Mouse (Mus musculus) liver, postnatal 0 days (tissue): ENCODE results near the gene Bysl. TPM values are rescaled to one million over a fixed set of nuclear protein-coding genes. Genes with fewer than 3 reads are reported as not detected.
A peak's percentile ranks its signal among the peaks of the same experiment; 100 is the strongest.

ENCODE experiments used
- ATAC-seq: fragments of 200-750 bp; cut with Nextera tagmentation; 2 replicates; pipeline ENCODE4 v1.8.0; 2017; ENCODE audit warnings: mild to moderate bottlenecking, moderate library complexity
- DNase-seq: peaks from one replicate; pipeline ENCODE4 v3.0.0-alpha.2; 2016
- H3K27ac ChIP-seq: fragments of 300-500 bp; sonication (generic); 2 replicates; pipeline ENCODE4 v1.5.1; 2014; ENCODE audit warnings: antibody characterized with exemption, moderate library complexity, mild to moderate bottlenecking, low read depth
- H3K27me3 ChIP-seq: fragments of 300-500 bp; sonication (generic); 2 replicates; pipeline ENCODE4 v1.6.1; 2014; ENCODE audit warnings: low read length, control low read depth, mixed read lengths; ENCODE audit not compliant: insufficient read depth
- H3K36me3 ChIP-seq: fragments of 300-500 bp; sonication (generic); replicated peaks from 2 replicates; pipeline ENCODE4 v1.6.1; 2014; ENCODE audit warnings: mild to moderate bottlenecking, control low read depth, low read length, moderate library complexity, mixed read lengths; ENCODE audit not compliant: insufficient read depth
- H3K4me1 ChIP-seq: fragments of 300-500 bp; sonication (generic); 2 replicates; pipeline ENCODE4 v1.6.1; 2014; ENCODE audit warnings: antibody characterized with exemption, mild to moderate bottlenecking, control low read depth; ENCODE audit not compliant: insufficient read depth
- H3K4me2 ChIP-seq: fragments of 300-500 bp; sonication (generic); 2 replicates; pipeline ENCODE4 v1.6.1; 2014; ENCODE audit warnings: low read depth, mild to moderate bottlenecking, low read length, moderate library complexity, mixed read lengths
- H3K4me3 ChIP-seq: fragments of 300-500 bp; sonication (generic); 2 replicates; pipeline ENCODE4 v1.5.1; 2014; ENCODE audit warnings: low read depth, low read length
- H3K9ac ChIP-seq: fragments of 300-500 bp; sonication (generic); replicated peaks from 2 replicates; pipeline ENCODE4 v1.6.1; 2014; ENCODE audit warnings: mild to moderate bottlenecking, moderate library complexity
- H3K9me3 ChIP-seq: fragments of 300-500 bp; sonication (generic); 2 replicates; pipeline ENCODE4 v1.6.1; 2016; ENCODE audit warnings: mild to moderate bottlenecking, control low read depth, low read length, mixed read lengths
- CTCF ChIP-seq: sonication (generic); IDR thresholded peaks from 2 replicates; pipeline ENCODE4 v1.5.1; 2016; ENCODE audit warnings: antibody characterized with exemption, low read depth
- EP300 ChIP-seq: IDR thresholded peaks from 2 replicates; pipeline ENCODE4 v1.6.1; 2016; ENCODE audit warnings: antibody characterized with exemption, low read depth, mild to moderate bottlenecking
- WGBS: fragments of 180-500 bp; shearing (Covaris S2); extraction: QIAGEN DNeasy Blood & Tissue Kit; methylation state at CpG from one replicate; pipeline ENCODE4 v1.1.7; 2014; ENCODE audit not compliant: insufficient replicate concordance; 5-methylcytosine and 5-hydroxymethylcytosine counted together
- polyA plus RNA-seq: library from polyadenylated mRNA; unstranded; fragments of >200 nt; fragmentation: Nextera tagmentation; extraction: Ambion mirVana; gene quantifications from 2 replicates; pipeline ENCODE4 v1.2.1, GENCODE M21; 2015

The Bysl gene
- polyA plus RNA-seq, 1 experiment from 2014 or later: 10.6 TPM

DNA sequence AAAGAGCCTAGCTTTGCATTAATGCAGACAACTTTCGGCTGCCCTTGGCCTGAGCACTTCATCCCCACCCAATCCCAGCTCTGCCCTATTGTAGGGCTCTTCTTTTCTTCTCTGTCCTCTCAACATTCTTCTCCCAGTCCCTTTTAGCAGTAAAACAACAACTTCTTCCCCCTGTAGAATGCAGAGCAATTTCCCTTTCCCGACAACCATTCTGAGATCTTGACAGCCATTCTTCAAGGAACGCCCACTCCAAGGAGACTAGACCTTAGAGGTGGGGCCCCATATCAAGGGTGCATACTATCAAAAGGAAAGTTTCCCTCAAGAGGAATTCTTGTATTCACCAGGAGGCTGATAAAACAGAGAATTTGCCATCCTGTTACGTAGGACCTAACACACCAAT, 37.7 kb upstream of the Bysl start:
- H3K4me1 ChIP-seq: no peaks in the 10 kb centered on the region
- H3K9me3 ChIP-seq: no peaks in the 10 kb centered on the region
- no peaks in the 10 kb centered on the region for H3K36me3 ChIP-seq
- WGBS: 67% methylated on average over 4 of the region's 4 CpGs
- H3K4me3 ChIP-seq: no peak overlapping the region
- H3K9ac ChIP-seq: no peak overlapping the region
- H3K27ac ChIP-seq: no peak overlapping the region
- DNase-seq (no peak), ATAC-seq (no peak)
- H3K4me2 ChIP-seq: no peak overlapping the region
- no peak for TF ChIP-seq EP300
- TF ChIP-seq CTCF: no peak
- H3K27me3 ChIP-seq: no peaks in the 10 kb centered on the region

DNA sequence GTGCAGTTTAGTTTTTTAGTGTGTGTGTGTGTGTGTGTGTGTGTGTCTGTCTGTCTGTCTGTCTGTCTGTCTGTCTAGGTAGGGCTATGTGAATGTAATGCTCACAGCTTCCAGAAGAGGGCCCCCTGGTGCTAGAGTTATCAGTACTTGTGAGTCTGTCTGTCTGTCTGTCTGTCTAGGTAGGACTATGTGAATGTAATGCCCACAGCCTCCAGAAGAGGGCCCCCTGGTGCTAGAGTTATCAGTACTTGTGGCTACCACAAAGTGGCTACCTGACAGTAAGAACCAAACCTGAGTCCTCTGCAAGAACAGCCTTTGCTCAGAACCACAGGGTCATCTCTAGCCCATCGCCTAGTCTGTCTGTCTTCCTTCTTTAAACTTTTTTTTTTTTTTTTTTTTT, 35.4 kb upstream of the Bysl start:
- ATAC-seq: peak; percentile 56
- WGBS: 82% methylated on average over 1 of the region's 1 CpGs
- no peak overlapping the region for H3K4me2 ChIP-seq

DNA sequence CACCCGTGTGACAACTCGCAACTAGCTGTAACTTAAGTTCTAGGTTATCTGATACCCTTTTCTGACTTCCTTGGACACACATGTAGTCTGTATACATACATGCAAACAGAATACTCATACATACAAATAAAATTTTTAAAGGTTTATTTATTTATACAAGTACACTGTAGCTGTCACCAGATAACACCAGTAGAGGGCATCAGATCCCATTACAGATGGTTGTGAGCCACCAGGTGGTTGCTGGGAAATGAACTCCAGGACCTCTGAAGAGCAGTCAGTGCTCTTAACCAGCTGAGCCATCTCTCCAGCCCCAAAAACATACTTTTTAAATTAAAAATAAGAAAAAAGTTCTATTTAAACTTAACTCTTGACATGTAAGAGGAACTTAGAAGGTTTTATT, 31.7 kb upstream of the Bysl start:
- Histone ChIP-seq H3K27ac (no peak overlapping the region), H3K27me3 (no peaks in the 10 kb centered on the region), H3K4me1 (no peaks in the 10 kb centered on the region), H3K9me3 (no peaks in the 10 kb centered on the region), H3K9ac (no peak overlapping the region), H3K36me3 (no peaks in the 10 kb centered on the region), H3K4me3 (no peak overlapping the region), H3K4me2 (no peak overlapping the region)
- WGBS: 85% methylated on average over 2 of the region's 2 CpGs
- DNase-seq: no peak
- TF ChIP-seq CTCF (peak; percentile 39), EP300 (no peak)
- ATAC-seq: no peak

More for the DNA sequence above, 35.4 kb upstream of the Bysl start:
- Histone ChIP-seq H3K27me3 (no peaks in the 10 kb centered on the region), H3K9me3 (no peaks in the 10 kb centered on the region), H3K4me1 (no peaks in the 10 kb centered on the region), H3K4me3 (no peak overlapping the region), H3K36me3 (no peaks in the 10 kb centered on the region), H3K9ac (no peak overlapping the region), H3K27ac (no peak overlapping the region)
- TF ChIP-seq EP300: no peak
- TF ChIP-seq CTCF: peak; percentile 86
- peak; percentile 89 for DNase-seq

GRCm38 (mm10) chr17:47633999-47634770, 22.9 kb upstream of the Bysl start:
- ATAC-seq (no peak), DNase-seq (no peak)
- WGBS: 72% methylated on average over 7 of the region's 7 CpGs
- Histone ChIP-seq H3K9me3 (no peaks in the 10 kb centered on the region), H3K27me3 (no peaks in the 10 kb centered on the region), H3K27ac (no peak overlapping the region), H3K4me1 (peaks cover 12% of the 10 kb centered on the region), H3K4me3 (no peak overlapping the region), H3K4me2 (no peak overlapping the region), H3K36me3 (no peaks in the 10 kb centered on the region; the same call in 1 of the 2 replicates), H3K9ac (no peak overlapping the region)
- TF ChIP-seq EP300 (no peak), CTCF (no peak)

DNA sequence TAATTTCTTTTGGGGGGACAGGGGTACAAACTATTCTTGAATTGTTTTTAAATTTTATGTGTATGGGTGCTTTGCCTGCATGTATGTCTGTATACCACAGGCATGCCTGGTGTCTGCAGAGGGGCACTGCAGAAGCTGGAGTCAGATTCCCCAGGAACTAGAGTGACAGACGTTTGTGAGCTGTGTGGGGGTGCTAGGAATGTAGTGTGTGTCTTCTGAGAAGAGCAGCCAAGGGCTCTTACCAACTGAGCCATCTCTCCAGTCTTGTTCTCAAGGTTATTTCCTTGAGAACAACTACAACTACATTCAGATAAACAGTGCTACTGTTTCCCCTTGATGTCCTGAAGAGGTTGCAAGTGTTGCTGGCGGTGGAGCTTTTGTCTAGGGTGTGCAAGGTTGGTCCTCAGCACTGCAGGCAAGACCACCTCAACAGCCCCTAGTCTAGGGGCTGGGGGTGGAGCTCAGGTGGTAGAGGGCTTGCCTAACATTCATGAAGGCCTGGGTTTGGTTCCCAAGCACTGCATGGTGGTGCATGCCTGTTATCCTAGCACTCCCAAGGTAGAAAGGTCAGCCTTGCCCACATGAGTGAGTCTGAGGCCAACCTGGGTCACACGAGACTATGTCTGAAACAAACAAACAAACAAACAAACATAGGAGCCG, 21.0 kb upstream of the Bysl start:
- 70% methylated on average over 4 of the region's 4 CpGs for WGBS
- no peak overlapping the region for H3K9ac ChIP-seq
- no peak for ATAC-seq
- H3K36me3 ChIP-seq: no peaks in the 10 kb centered on the region; the same call in 1 of the 2 replicates
- TF ChIP-seq CTCF (no peak), EP300 (no peak)
- H3K9me3 ChIP-seq: no peaks in the 10 kb centered on the region
- H3K4me2 ChIP-seq: no peak overlapping the region
- DNase-seq: no peak
- H3K4me3 ChIP-seq: no peak overlapping the region
- no peaks in the 10 kb centered on the region for H3K27me3 ChIP-seq
- no peak overlapping the region for H3K27ac ChIP-seq
- H3K4me1 ChIP-seq: peaks cover 23% of the 10 kb centered on the region

DNA sequence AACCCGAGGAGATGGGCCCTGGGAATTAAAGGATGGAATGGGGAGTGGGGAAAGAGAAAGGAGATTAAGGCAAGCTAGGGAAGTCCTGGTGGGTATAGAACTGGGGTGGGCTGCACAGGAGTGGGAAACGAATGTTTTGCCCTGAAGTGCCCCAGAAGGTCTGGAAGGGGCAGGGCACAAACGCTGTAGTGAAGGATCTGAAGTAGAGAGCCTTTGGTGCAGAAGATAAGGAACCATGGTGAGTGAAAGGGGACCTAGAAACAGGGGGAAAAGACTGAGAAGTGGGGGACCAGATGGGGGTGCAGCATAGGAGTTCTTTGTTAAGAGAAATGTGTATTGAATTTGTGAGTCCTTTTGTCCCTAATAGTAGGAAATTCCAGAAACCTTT, 19.4 kb upstream of the Bysl start, which contains the start of gene Usp49:
Gene Usp49 (plus strand): TSS at position 13 of the 388 bp plus-strand sequence.
- peaks cover 6% of the 10 kb centered on the region for H3K36me3 ChIP-seq
- H3K9ac ChIP-seq: peak within 1 kb of the TSS; percentile 88
- peak within 1 kb of the TSS; percentile 95 for H3K4me3 ChIP-seq
- WGBS: 1% methylated on average over 3 of the region's 3 CpGs
- TF ChIP-seq CTCF: no peak
- no peak for TF ChIP-seq EP300
- DNase-seq (no peak), ATAC-seq (no peak)
- H3K27me3 ChIP-seq: no peaks in the 10 kb centered on the region
- H3K9me3 ChIP-seq: no peaks in the 10 kb centered on the region
- peak within 1 kb of the TSS; percentile 98 for H3K27ac ChIP-seq
- peaks cover 23% of the 10 kb centered on the region for H3K4me1 ChIP-seq
- peak within 1 kb of the TSS; percentile 100 for H3K4me2 ChIP-seq
